Mouse (Mus musculus) neural tube, embryonic 12.5 days (tissue): ENCODE measurements at regions not wholly inside any gene's neighbourhood (a gene's known extent, or its start where the extent isn't known, plus 50 kb on each side); places are given as distances from the start of the nearest gene placed in this dataset.
"Not testable (repeated sequence)": the region's sequence is repeated elsewhere in the genome, so short reads cannot be mapped to it uniquely, and the experiment has no call there.

Experiments used
- ATAC-seq: fragments of 200-750 bp; cut with Nextera tagmentation; 2 replicates; pipeline ENCODE4 v1.8.0; 2017; ENCODE audit warnings: low read depth, mild to moderate bottlenecking, moderate TSS enrichment, moderate library complexity; ENCODE audit not compliant: low FRiP score
- H3K27ac ChIP-seq: fragments of 300-500 bp; sonication (generic); 2 replicates; pipeline ENCODE4 v1.5.1; 2016
- H3K27me3 ChIP-seq: fragments of 300-500 bp; sonication (generic); replicated peaks from 2 replicates; pipeline ENCODE4 v1.6.1; 2016; ENCODE audit warnings: mild to moderate bottlenecking
- H3K36me3 ChIP-seq: fragments of 300-500 bp; sonication (generic); 2 replicates; pipeline ENCODE4 v1.6.1; 2016; ENCODE audit warnings: mild to moderate bottlenecking
- H3K4me1 ChIP-seq: fragments of 300-500 bp; sonication (generic); 2 replicates; pipeline ENCODE4 v1.6.1; 2016
- H3K4me2 ChIP-seq: fragments of 300-500 bp; sonication (generic); replicated peaks from 2 replicates; pipeline ENCODE4 v1.6.1; 2016; ENCODE audit warnings: mild to moderate bottlenecking
- H3K4me3 ChIP-seq: fragments of 300-500 bp; sonication (generic); 2 replicates; pipeline ENCODE4 v1.5.1; 2016
- H3K9ac ChIP-seq: fragments of 300-500 bp; sonication (generic); 2 replicates; pipeline ENCODE4 v1.6.1; 2016; ENCODE audit warnings: mild to moderate bottlenecking
- H3K9me3 ChIP-seq: fragments of 300-500 bp; sonication (generic); 2 replicates; pipeline ENCODE4 v1.6.1; 2016; ENCODE audit warnings: mild to moderate bottlenecking
- WGBS: fragments of 180-500 bp; shearing (Covaris S2); methylation state at CpG from one replicate; pipeline ENCODE4 v1.1.7; 2016; 5-methylcytosine and 5-hydroxymethylcytosine counted together

DNA sequence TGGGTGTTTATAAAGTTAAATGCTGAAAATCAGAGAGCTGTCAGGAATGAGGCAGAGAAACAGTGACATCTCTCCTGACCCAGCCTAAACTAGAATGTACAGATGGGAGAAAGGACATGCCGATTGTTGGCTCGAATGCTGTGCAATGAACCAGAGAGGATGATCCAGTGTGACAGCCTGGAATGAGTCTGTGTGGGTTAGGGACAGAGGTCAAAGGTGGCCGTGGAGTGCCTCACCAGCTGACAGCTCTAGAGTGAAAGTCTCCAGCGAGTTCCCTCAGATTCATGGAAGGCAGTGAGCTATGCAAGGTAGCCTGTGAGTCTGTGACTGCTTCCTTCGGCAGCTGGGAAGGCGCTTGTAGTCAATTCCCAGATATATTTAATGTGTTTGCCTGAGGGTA is 663.9 kb downstream of the Cdh8 start:
- WGBS = 25% methylated on average over 6 of the region's 6 CpGs
- no peaks in the 10 kb centered on the region; the same call in 1 of the 2 replicates for H3K4me1 ChIP-seq
- no peaks in the 10 kb centered on the region for H3K9me3 ChIP-seq
- no peak for ATAC-seq
- no peak overlapping the region for H3K27ac ChIP-seq
- no peak overlapping the region for H3K9ac ChIP-seq
- H3K36me3 ChIP-seq = no peaks in the 10 kb centered on the region
- H3K4me2 ChIP-seq = no peak overlapping the region
- no peaks in the 10 kb centered on the region for H3K27me3 ChIP-seq
- no peak overlapping the region for H3K4me3 ChIP-seq

DNA sequence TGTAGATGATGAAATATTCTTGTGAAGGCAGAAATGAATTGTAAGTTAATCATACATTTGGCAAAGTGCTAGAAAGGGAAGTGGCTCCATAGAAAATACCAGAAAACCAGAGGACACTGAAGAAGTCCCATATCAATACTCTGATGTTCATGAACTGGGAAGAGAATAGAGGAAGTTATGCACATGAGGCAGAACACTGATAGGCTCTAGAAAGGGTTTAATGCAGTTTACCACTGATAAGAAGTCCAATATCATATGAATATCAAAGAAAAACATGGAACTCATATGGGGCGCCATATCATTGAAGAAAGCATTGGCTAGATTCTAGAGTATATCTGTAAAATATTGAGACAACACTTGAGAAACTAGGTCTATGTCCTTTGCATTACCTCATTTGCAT is 708.5 kb downstream of the Cdh8 start:
- ATAC-seq = no peak
- WGBS = 92% methylated on average over 1 of the region's 1 CpGs
- H3K4me3 ChIP-seq = no peak overlapping the region
- no peak overlapping the region for H3K4me2 ChIP-seq
- no peak overlapping the region for H3K9ac ChIP-seq
- H3K4me1 ChIP-seq = no peaks in the 10 kb centered on the region
- no peaks in the 10 kb centered on the region for H3K36me3 ChIP-seq
- H3K9me3 ChIP-seq = no peaks in the 10 kb centered on the region
- no peak overlapping the region for H3K27ac ChIP-seq
- no peaks in the 10 kb centered on the region for H3K27me3 ChIP-seq

DNA sequence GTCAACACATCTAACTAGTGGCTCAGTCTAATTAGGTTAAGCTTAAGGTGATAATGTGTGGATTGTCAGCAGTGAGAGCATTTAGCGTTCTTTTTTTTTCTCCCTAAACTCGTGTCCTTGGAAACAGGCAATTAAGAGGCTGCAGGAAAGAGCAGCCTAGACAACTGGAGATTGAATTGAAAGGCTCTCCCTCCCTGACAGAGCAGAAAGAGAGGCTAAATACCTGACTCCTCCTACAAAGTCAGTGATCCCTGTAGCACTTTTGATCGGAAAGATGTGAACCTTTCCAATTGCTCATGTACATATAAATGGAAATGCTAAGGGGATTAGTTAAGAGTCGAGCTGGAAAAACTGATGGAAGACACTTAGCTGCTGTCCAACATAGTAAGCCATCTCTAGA is 710.1 kb downstream of the Cdh8 start:
- no peaks in the 10 kb centered on the region for H3K9me3 ChIP-seq
- H3K4me1 ChIP-seq = no peaks in the 10 kb centered on the region
- no peak overlapping the region for H3K9ac ChIP-seq
- H3K36me3 ChIP-seq = no peaks in the 10 kb centered on the region
- WGBS = 51% methylated on average over 4 of the region's 4 CpGs
- no peak overlapping the region for H3K4me2 ChIP-seq
- no peak overlapping the region for H3K27ac ChIP-seq
- H3K27me3 ChIP-seq = no peaks in the 10 kb centered on the region
- H3K4me3 ChIP-seq = no peak overlapping the region
- no peak for ATAC-seq

DNA sequence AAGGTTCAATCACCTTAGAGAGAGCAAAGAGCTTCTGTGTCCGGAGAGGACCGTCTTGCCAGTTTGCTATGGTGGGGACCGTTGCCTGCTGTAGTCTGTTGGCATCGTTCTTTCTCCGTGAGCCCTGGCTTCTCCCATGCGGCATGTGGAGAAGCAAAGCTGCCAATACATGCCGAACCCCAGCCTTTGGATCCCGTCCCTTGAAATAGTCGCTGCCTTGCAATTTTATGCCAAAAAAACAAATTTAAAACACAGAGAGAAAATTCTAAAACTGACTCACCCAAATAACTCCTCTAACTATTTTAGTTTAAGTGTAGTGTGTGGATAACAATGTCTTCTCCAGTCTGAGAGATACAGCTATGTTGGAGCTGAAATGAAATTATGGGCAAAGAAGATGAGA is 731.1 kb downstream of the Cdh8 start:
- Histone ChIP-seq H3K9me3 (no peaks in the 10 kb centered on the region), H3K36me3 (no peaks in the 10 kb centered on the region), H3K4me3 (no peak overlapping the region), H3K9ac (no peak overlapping the region), H3K4me1 (no peaks in the 10 kb centered on the region), H3K27ac (no peak overlapping the region), H3K4me2 (no peak overlapping the region), H3K27me3 (no peaks in the 10 kb centered on the region)
- 94% methylated on average over 9 of the region's 9 CpGs for WGBS
- no peak for ATAC-seq

DNA sequence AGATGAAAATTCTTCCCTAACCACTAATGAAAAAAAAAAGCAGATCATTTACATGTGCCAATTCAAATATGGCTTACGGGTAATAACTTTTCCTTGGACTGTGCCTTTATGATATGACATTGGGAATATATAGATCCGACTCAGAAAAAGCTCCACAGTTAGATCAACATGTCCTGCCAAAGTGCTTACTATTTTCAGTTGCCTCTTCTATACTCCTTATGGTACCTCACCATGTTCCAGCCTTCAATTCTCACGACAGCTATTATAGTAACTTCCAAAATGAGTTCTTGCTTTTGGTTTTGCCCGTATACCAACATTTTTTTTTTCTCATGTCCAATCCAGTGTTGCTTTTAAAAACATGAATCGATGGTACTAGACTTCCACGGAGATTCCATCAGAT is 731.7 kb downstream of the Cdh8 start:
- Histone ChIP-seq H3K27me3 (no peaks in the 10 kb centered on the region), H3K4me1 (no peaks in the 10 kb centered on the region), H3K4me3 (no peak overlapping the region), H3K27ac (no peak overlapping the region), H3K36me3 (no peaks in the 10 kb centered on the region), H3K9ac (no peak overlapping the region), H3K9me3 (no peaks in the 10 kb centered on the region), H3K4me2 (no peak overlapping the region)
- WGBS = 91% methylated on average over 6 of the region's 6 CpGs
- no peak for ATAC-seq

- no peaks in the 10 kb centered on the region for H3K9me3 ChIP-seq
- H3K9ac ChIP-seq = no peak overlapping the region
- no peak overlapping the region for H3K4me2 ChIP-seq
- no peak overlapping the region for H3K4me3 ChIP-seq
- no peaks in the 10 kb centered on the region for H3K27me3 ChIP-seq
- no peaks in the 10 kb centered on the region for H3K36me3 ChIP-seq
- ATAC-seq = no peak
- H3K27ac ChIP-seq = no peak overlapping the region
- H3K4me1 ChIP-seq = no peaks in the 10 kb centered on the region
- 87% methylated on average over 2 of the region's 2 CpGs for WGBS
Measured at GRCm38 (mm10) chr8:98680065-98680464, 736.2 kb downstream of the Cdh8 start.

GRCm38 (mm10) chr8:98659287-98659686 is 757.0 kb downstream of the Cdh8 start:
- Histone ChIP-seq H3K4me3 (no peak overlapping the region), H3K9me3 (no peaks in the 10 kb centered on the region), H3K4me2 (no peak overlapping the region), H3K36me3 (no peaks in the 10 kb centered on the region), H3K9ac (no peak overlapping the region), H3K27ac (no peak overlapping the region), H3K4me1 (no peaks in the 10 kb centered on the region), H3K27me3 (no peaks in the 10 kb centered on the region)
- no peak for ATAC-seq
- WGBS = 41% methylated on average over 1 of the region's 2 CpGs

GRCm38 (mm10) chr8:98652316-98652715 is 764.0 kb downstream of the Cdh8 start:
- H3K4me2 ChIP-seq, H3K9ac ChIP-seq, H3K36me3 ChIP-seq, H3K4me3 ChIP-seq, H3K9me3 ChIP-seq, ATAC-seq, H3K4me1 ChIP-seq, H3K27me3 ChIP-seq, H3K27ac ChIP-seq: not testable (repeated sequence)
- WGBS = 89% methylated on average over 4 of the region's 4 CpGs

DNA sequence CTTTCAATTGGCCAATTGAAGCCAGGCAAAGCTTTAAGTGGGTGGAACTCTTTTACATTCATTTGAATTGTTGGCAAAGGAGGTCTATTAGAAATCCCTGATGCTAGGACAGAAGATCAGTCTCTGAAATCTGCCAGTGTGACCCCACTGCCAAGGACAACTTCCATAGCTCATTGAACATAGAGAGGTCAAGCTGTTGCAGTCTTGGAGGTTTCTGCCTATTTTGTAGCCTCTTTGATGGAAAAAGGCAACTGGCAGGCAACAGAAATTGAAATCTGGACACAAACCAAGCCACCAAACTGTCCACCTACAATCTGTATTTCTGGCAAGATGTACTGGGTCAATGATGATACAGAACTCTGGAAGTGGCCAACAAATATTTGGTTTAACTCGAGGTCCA is 765.3 kb downstream of the Cdh8 start:
- Histone ChIP-seq H3K27me3 (no peaks in the 10 kb centered on the region), H3K4me3 (no peak overlapping the region), H3K9me3 (no peaks in the 10 kb centered on the region), H3K27ac (no peak overlapping the region), H3K36me3 (no peaks in the 10 kb centered on the region), H3K4me1 (no peaks in the 10 kb centered on the region), H3K4me2 (no peak overlapping the region), H3K9ac (no peak overlapping the region)
- WGBS = 90% methylated on average over 1 of the region's 1 CpGs
- no peak for ATAC-seq

GRCm38 (mm10) chr8:98628151-98628550 is 788.1 kb downstream of the Cdh8 start:
- Histone ChIP-seq H3K9me3 (no peaks in the 10 kb centered on the region), H3K4me1 (no peaks in the 10 kb centered on the region), H3K4me2 (no peak overlapping the region), H3K27me3 (no peaks in the 10 kb centered on the region), H3K27ac (no peak overlapping the region), H3K4me3 (no peak overlapping the region), H3K9ac (no peak overlapping the region), H3K36me3 (no peaks in the 10 kb centered on the region)
- no peak for ATAC-seq
- WGBS = 45% methylated on average over 5 of the region's 5 CpGs

GRCm38 (mm10) chr8:98613834-98614428 is 802.3 kb downstream of the Cdh8 start:
- 87% methylated on average over 4 of the region's 4 CpGs for WGBS
- Histone ChIP-seq H3K36me3 (no peaks in the 10 kb centered on the region), H3K4me1 (no peaks in the 10 kb centered on the region), H3K4me3 (no peak overlapping the region), H3K27ac (no peak overlapping the region), H3K4me2 (no peak overlapping the region), H3K9me3 (no peaks in the 10 kb centered on the region), H3K9ac (no peak overlapping the region), H3K27me3 (no peaks in the 10 kb centered on the region)
- no peak for ATAC-seq

DNA sequence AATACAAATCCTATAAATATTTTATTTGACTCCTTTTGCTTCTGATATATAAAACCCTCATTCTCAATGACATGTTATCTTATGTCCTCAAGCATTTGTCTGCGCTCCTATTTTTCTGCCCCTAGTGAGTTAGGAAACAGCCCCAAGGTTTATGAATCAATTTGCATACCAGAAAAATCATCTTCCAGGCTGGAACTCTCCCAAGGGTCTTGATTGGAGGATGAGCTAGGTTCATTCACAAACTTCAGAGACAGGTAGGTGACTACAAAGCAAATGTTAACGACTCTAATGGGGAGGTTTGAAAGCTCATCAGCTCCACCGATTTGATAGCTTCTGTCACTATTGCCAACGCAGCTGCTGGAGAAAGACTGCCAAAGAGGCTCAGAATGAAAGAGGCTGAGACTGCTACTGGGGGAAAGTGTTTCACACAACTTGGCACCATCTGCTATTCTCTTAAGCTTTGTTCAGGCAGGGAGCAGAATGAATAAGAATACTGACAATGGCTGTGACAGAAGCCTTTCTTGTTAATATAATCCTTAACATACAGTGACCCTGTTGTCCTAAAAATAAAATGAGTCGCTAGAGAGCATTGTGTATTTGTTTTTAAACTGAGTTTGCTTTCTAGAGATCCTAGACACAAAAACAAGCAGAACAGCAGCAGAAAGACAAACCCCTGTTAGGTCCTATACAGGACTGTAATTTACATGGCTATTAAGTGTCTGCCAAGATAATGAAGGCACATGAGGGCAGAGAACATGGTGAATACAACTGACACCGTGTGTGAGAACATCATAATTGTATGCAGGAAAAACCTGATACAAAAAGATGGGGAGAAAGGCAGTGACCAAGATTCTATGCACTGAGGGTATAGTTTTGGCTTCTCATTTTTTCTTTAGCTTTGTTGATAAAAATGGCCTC is 843.4 kb downstream of the Cdh8 start:
- no peaks in the 10 kb centered on the region for H3K36me3 ChIP-seq
- no peak overlapping the region for H3K4me2 ChIP-seq
- H3K9ac ChIP-seq = no peak overlapping the region
- no peak overlapping the region for H3K4me3 ChIP-seq
- H3K27me3 ChIP-seq = no peaks in the 10 kb centered on the region
- WGBS = 37% methylated on average over 6 of the region's 6 CpGs
- 0 out of 2 replicates have a peak, but pooled peaks cover 5% of the 10 kb centered on the region for H3K4me1 ChIP-seq
- no peak overlapping the region for H3K27ac ChIP-seq
- ATAC-seq = peak; percentile 81
- H3K9me3 ChIP-seq = no peaks in the 10 kb centered on the region

DNA sequence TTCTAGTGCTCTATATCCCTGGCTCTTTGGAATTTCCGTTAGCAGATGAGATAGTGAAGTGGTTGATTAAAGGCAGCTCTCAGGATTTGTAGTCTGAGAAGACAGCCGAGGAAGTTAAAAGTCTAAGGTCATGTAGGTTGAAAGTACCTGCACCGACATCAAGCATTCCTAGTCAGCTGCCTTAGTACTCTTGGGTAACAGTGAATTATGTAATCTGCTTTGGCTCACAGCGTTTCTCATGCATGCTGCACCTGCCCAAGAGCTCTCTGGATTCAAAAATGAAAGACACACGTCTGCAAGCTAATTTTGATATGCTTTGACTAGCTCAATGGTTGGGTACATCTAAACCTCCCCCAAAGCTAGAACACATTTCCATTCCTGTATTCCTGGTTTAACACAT is 849.6 kb downstream of the Cdh8 start:
- 89% methylated on average over 5 of the region's 5 CpGs for WGBS
- H3K36me3 ChIP-seq = no peaks in the 10 kb centered on the region
- no peak overlapping the region for H3K4me3 ChIP-seq
- no peak overlapping the region for H3K27ac ChIP-seq
- no peak overlapping the region for H3K4me2 ChIP-seq
- no peaks in the 10 kb centered on the region for H3K27me3 ChIP-seq
- H3K9ac ChIP-seq = no peak overlapping the region
- no peak for ATAC-seq
- H3K4me1 ChIP-seq = no peaks in the 10 kb centered on the region
- H3K9me3 ChIP-seq = no peaks in the 10 kb centered on the region
